Mouse (Mus musculus) embryonic fibroblast, embryonic 13.5 days (primary cell): ENCODE measurements around the gene Ntsr1. TPM values are rescaled to one million over a fixed set of nuclear protein-coding genes. Genes with fewer than 3 reads are reported as not detected.

Experiments used
- H3K27ac ChIP-seq: 2 replicates; pipeline ENCODE4 v1.5.1; 2012; ENCODE audit warnings: low read length, control low read depth, inconsistent platforms; ENCODE audit not compliant: insufficient read depth
- H3K4me1 ChIP-seq: 2 replicates; pipeline ENCODE4 v1.6.1; 2011; ENCODE audit warnings: low read length; ENCODE audit not compliant: control insufficient read depth, insufficient read depth
- H3K4me3 ChIP-seq: 2 replicates; pipeline ENCODE4 v1.5.1; 2011; ENCODE audit warnings: mild to moderate bottlenecking, control low read depth, low read length; ENCODE audit not compliant: insufficient read depth
- CTCF ChIP-seq: IDR thresholded peaks from 2 replicates; pipeline ENCODE4 v1.5.1; 2011; ENCODE audit warnings: mild to moderate bottlenecking, control low read depth, low read length, moderate library complexity, borderline replicate concordance; ENCODE audit not compliant: insufficient read depth
- POLR2A ChIP-seq: IDR thresholded peaks from 2 replicates; pipeline ENCODE4 v1.6.1; 2011; ENCODE audit warnings: low read depth, mild to moderate bottlenecking, control low read depth, low read length, moderate library complexity
- polyA plus RNA-seq: library from polyadenylated mRNA; stranded (reverse); fragments of >200 nt; gene quantifications from 2 replicates; pipeline ENCODE4 v1.2.4, GENCODE M21; 2011; ENCODE audit warnings: low read depth; ENCODE audit not compliant: missing spikeins, insufficient read length

The Ntsr1 gene
- polyA plus RNA-seq, 1 experiment = not detected

DNA sequence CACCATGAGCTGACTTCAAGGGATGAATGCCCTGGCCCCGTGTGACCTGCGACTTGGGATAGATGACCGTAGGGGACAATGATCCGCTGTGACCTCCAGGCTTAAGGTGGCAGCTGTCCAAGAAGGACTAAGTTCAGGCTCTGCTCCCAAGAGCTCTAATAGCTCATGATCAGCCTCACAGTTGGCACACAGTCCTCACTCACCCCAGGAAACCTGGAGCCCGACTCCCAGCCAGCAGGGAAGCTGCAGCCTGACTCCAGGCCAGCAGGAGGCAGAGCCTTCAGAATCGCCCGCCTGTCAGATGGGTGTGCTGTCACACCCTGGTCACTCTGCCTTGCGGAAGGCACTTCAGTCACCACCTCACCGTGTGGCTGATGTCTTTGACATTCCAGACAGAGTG lies 30.0 kb upstream of the Ntsr1 start:
- Histone ChIP-seq H3K4me3 (no peak overlapping the region), H3K27ac (no peak overlapping the region), H3K4me1 (no peaks in the 10 kb centered on the region)
- no peak for TF ChIP-seq POLR2A
- TF ChIP-seq CTCF = no peak

GRCm38 (mm10) chr2:180472306-180473079 lies 27.3 kb upstream of the Ntsr1 start:
- Histone ChIP-seq H3K27ac (no peak overlapping the region), H3K4me3 (no peak overlapping the region), H3K4me1 (no peaks in the 10 kb centered on the region)
- peak; percentile 58 for TF ChIP-seq CTCF
- no peak for TF ChIP-seq POLR2A

DNA sequence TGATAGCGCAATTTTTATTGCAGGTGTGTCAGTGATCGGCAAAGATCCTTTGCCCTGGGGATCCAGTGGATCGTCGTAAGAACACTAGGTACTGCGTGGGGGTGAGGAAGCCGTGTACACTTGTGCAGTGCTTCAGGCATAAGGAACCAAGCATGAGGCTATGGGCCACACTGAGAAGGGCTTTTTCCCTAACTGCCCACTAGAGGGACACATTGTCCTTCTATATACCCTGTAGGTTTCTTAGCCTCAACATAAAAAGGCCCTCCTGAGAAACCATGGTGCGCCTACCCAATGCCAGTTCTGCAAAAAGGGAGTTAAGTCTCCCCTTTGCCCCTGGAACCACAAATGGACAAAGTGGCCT lies 26.7 kb upstream of the Ntsr1 start:
- Histone ChIP-seq H3K4me1 (no peaks in the 10 kb centered on the region), H3K27ac (no peak overlapping the region), H3K4me3 (no peak overlapping the region)
- TF ChIP-seq CTCF (0 out of 2 replicates have a peak, but pooled peaks have one; percentile 21), POLR2A (no peak)

GRCm38 (mm10) chr2:180474864-180475263 lies 24.9 kb upstream of the Ntsr1 start:
- H3K4me3 ChIP-seq = no peak overlapping the region
- TF ChIP-seq CTCF = no peak
- TF ChIP-seq POLR2A = no peak
- H3K4me1 ChIP-seq = no peaks in the 10 kb centered on the region
- no peak overlapping the region for H3K27ac ChIP-seq

- TF ChIP-seq CTCF (no peak), POLR2A (no peak)
- Histone ChIP-seq H3K4me1 (no peaks in the 10 kb centered on the region), H3K27ac (no peak overlapping the region), H3K4me3 (no peak overlapping the region)
These were observed 17.5 kb upstream of the Ntsr1 start for GRCm38 (mm10) chr2:180482274-180482673.

DNA sequence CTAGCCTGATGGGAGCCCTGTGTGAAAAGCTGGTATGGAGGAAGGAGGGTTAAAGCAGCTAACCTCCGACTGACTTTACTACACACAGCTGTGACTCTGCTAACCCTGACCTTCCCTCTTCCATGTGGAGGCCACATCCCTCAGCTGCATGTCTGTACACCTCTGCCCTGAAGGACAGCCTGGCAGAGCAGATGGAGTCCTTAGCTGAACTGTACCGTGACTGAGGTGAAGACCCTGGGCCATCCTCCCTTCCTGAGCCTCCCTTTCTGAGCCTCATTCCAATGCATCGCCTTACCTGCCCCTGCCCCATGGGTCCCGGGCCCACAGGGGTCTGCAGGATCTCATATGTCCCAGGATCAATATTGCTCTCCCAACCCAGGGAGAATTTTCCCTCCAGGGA lies 14.9 kb upstream of the Ntsr1 start:
- no peak overlapping the region for H3K27ac ChIP-seq
- no peak overlapping the region for H3K4me3 ChIP-seq
- TF ChIP-seq CTCF (no peak), POLR2A (no peak)
- H3K4me1 ChIP-seq = no peaks in the 10 kb centered on the region

DNA sequence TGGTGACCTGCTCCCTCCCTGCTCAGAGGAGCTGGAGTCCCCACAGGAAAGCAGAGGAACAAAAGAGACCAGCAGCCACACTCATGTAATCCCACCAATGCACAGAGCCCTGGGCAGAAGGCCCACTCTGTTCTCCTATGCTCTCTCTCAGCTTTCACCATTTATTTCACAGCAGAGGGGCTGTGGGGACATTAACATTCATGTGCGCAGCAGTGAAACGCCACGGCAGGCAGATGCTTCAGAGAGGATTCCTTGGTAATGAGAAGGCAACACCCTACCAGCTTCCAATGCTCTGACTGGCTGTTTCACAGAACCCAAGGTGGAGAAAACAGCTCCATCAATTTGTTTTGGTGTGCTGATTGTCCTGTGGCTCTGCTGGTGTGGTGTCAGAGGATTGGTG lies 14.5 kb upstream of the Ntsr1 start:
- TF ChIP-seq POLR2A = no peak
- no peak for TF ChIP-seq CTCF
- no peak overlapping the region for H3K27ac ChIP-seq
- H3K4me3 ChIP-seq = no peak overlapping the region
- no peaks in the 10 kb centered on the region for H3K4me1 ChIP-seq

- no peak for TF ChIP-seq POLR2A
- TF ChIP-seq CTCF = no peak
- H3K4me3 ChIP-seq = no peak overlapping the region
- H3K4me1 ChIP-seq = no peaks in the 10 kb centered on the region
- no peak overlapping the region for H3K27ac ChIP-seq
These were observed 11.5 kb upstream of the Ntsr1 start for GRCm38 (mm10) chr2:180488210-180488751.

- no peaks in the 10 kb centered on the region for H3K4me1 ChIP-seq
- H3K4me3 ChIP-seq = no peak overlapping the region
- no peak overlapping the region for H3K27ac ChIP-seq
- TF ChIP-seq CTCF (no peak), POLR2A (no peak)
These were observed 3.9 kb upstream of the Ntsr1 start for GRCm38 (mm10) chr2:180495906-180496305.

DNA sequence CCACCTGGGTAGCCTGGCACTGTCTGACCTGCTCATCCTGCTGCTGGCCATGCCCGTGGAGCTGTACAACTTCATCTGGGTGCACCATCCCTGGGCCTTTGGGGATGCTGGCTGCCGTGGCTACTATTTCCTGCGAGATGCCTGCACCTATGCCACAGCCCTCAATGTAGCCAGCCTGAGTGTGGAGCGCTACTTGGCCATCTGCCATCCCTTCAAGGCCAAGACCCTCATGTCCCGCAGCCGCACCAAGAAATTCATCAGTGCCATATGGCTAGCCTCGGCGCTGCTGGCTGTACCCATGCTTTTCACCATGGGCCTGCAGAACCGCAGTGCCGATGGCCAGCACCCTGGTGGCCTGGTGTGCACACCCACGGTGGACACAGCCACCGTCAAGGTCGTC lies 950 bp downstream of the Ntsr1 start:
- Histone ChIP-seq H3K4me1 (no peaks in the 10 kb centered on the region), H3K27ac (no peak overlapping the region), H3K4me3 (no peak overlapping the region)
- TF ChIP-seq POLR2A (no peak), CTCF (no peak)
